Mouse (Mus musculus) thymus, postnatal 25 days (tissue): ENCODE measurements around the gene Tom1l1.
A peak's percentile ranks its signal among the peaks of the same experiment; 100 is the strongest.

Source experiments
- DNase-seq: peaks from one replicate; pipeline ENCODE4 v3.0.0; 2022

The Tom1l1 gene

GRCm38 (mm10) chr11:90666916-90667315, 21.2 kb downstream of the Tom1l1 start:
- DNase-seq = no peak

- DNase-seq = no peak
Measured at GRCm38 (mm10) chr11:90666144-90666757, 21.9 kb downstream of the Tom1l1 start.

GRCm38 (mm10) chr11:90665161-90665560, 23.0 kb downstream of the Tom1l1 start:
- no peak for DNase-seq

- DNase-seq = no peak
Measured at GRCm38 (mm10) chr11:90664345-90664986, 23.7 kb downstream of the Tom1l1 start.

- no peak for DNase-seq
Measured at GRCm38 (mm10) chr11:90663618-90664297, 24.4 kb downstream of the Tom1l1 start.

- no peak for DNase-seq
Measured at GRCm38 (mm10) chr11:90663052-90663451, 25.1 kb downstream of the Tom1l1 start.

- DNase-seq = no peak
Measured at GRCm38 (mm10) chr11:90660662-90661061, 27.5 kb downstream of the Tom1l1 start.

- no peak for DNase-seq
Measured at GRCm38 (mm10) chr11:90657527-90657926, 30.6 kb downstream of the Tom1l1 start.

GRCm38 (mm10) chr11:90652603-90653002, 35.6 kb downstream of the Tom1l1 start:
- DNase-seq = no peak

- DNase-seq = no peak
Measured at GRCm38 (mm10) chr11:90650231-90650885, 37.8 kb downstream of the Tom1l1 start.

- no peak for DNase-seq
Measured at GRCm38 (mm10) chr11:90649777-90650176, 38.4 kb downstream of the Tom1l1 start.

- no peak for DNase-seq
Measured at GRCm38 (mm10) chr11:90638312-90638830, 49.8 kb downstream of the Tom1l1 start.

- DNase-seq = peak; percentile 93
Measured at GRCm38 (mm10) chr11:90637440-90638311, 50.5 kb downstream of the Tom1l1 start, which contains the start of the genes Stxbp4 and Cox11. Stxbp4 (minus strand) TSS chr11:90638084. Cox11 (plus strand) TSS chr11:90638173.

GRCm38 (mm10) chr11:90634661-90635060, 53.5 kb downstream of the Tom1l1 start:
- no peak for DNase-seq

- no peak for DNase-seq
Measured at GRCm38 (mm10) chr11:90632480-90632879, 55.7 kb downstream of the Tom1l1 start.

GRCm38 (mm10) chr11:90627751-90628150, 60.4 kb downstream of the Tom1l1 start:
- DNase-seq = no peak

GRCm38 (mm10) chr11:90625174-90625573, 63.0 kb downstream of the Tom1l1 start:
- no peak for DNase-seq

- DNase-seq = peak; percentile 33
Measured at GRCm38 (mm10) chr11:90623477-90623876, 64.7 kb downstream of the Tom1l1 start.

GRCm38 (mm10) chr11:90622500-90622899, 65.7 kb downstream of the Tom1l1 start:
- DNase-seq = no peak

GRCm38 (mm10) chr11:90622044-90622443, 66.1 kb downstream of the Tom1l1 start:
- no peak for DNase-seq

- DNase-seq = no peak
Measured at GRCm38 (mm10) chr11:90616431-90616830, 71.7 kb downstream of the Tom1l1 start.

GRCm38 (mm10) chr11:90614743-90615142, 73.4 kb downstream of the Tom1l1 start:
- DNase-seq = no peak
